Mouse (Mus musculus): Measurements from ENCODE around the gene Lmf1. TPM values are rescaled to one million over a fixed set of nuclear protein-coding genes. Genes with fewer than 3 reads are reported as not detected.

Lmf1 gene
- polyA plus RNA-seq, 1 experiment from 2014 or later = 28.8 TPM

- H3K9me3 ChIP-seq = no peaks in the 10 kb centered on the region
- no peak overlapping the region for H3K9ac ChIP-seq
- H3K4me3 ChIP-seq = no peak overlapping the region
- no peak for ATAC-seq (ENCODE audit: insufficient number of reproducible peaks, low FRiP score, low TSS enrichment, low read depth)
- H3K27me3 ChIP-seq = no peaks in the 10 kb centered on the region
- no peak overlapping the region for H3K4me2 ChIP-seq
- WGBS = 80% methylated on average over 5 of the region's 5 CpGs
- peaks cover 13% of the 10 kb centered on the region; the same call in 1 of the 2 replicates for H3K4me1 ChIP-seq
- no peak overlapping the region for H3K27ac ChIP-seq
- H3K36me3 ChIP-seq = peaks cover 24% of the 10 kb centered on the region
Observed at GRCm38 (mm10) chr17:25630313-25630712, 51.4 kb downstream of the Lmf1 start.

GRCm38 (mm10) chr17:25634070-25634469 lies 55.2 kb downstream of the Lmf1 start:
- 0 out of 2 replicates have a peak, but pooled peaks cover 9% of the 10 kb centered on the region for H3K4me1 ChIP-seq
- H3K36me3 ChIP-seq = peaks cover 36% of the 10 kb centered on the region
- H3K9ac ChIP-seq = no peak overlapping the region
- H3K9me3 ChIP-seq = no peaks in the 10 kb centered on the region
- no peak overlapping the region for H3K4me3 ChIP-seq
- H3K27me3 ChIP-seq = no peaks in the 10 kb centered on the region
- no peak overlapping the region for H3K4me2 ChIP-seq
- no peak for ATAC-seq (ENCODE audit: insufficient number of reproducible peaks, low FRiP score, low TSS enrichment, low read depth)
- no peak overlapping the region for H3K27ac ChIP-seq
- 70% methylated on average over 10 of the region's 10 CpGs for WGBS

GRCm38 (mm10) chr17:25635387-25635786 lies 56.5 kb downstream of the Lmf1 start:
- no peaks in the 10 kb centered on the region for H3K9me3 ChIP-seq
- H3K4me2 ChIP-seq = no peak overlapping the region
- no peak overlapping the region for H3K4me3 ChIP-seq
- peaks cover 36% of the 10 kb centered on the region for H3K36me3 ChIP-seq
- H3K9ac ChIP-seq = no peak overlapping the region
- WGBS = 43% methylated on average over 8 of the region's 8 CpGs
- no peak overlapping the region for H3K27ac ChIP-seq
- no peak for ATAC-seq (ENCODE audit: insufficient number of reproducible peaks, low FRiP score, low TSS enrichment, low read depth)
- H3K27me3 ChIP-seq = no peaks in the 10 kb centered on the region
- 0 out of 2 replicates have a peak, but pooled peaks cover 9% of the 10 kb centered on the region for H3K4me1 ChIP-seq

DNA sequence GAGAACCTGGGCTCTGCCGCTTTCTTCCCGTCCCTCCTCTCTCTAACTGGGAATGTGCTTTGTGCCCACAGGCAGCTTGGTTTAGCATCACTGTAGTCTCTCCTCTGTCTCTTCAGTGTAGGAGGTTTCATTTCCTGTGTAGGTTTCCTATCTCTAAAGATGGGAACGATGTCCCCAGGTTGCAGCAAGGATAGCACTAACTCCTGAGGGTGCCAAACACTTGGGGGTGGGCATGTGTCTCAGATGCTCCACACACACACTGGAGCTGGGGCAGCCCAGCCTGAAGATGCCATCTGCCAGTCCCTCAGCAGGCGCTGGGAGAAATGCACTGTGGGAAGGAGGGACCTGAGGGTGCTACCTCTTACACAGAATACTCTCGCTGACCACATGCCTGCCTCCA lies 56.9 kb downstream of the Lmf1 start:
- no peak overlapping the region for H3K27ac ChIP-seq
- no peak overlapping the region for H3K4me3 ChIP-seq
- peaks cover 36% of the 10 kb centered on the region for H3K36me3 ChIP-seq
- H3K4me1 ChIP-seq = 0 out of 2 replicates have a peak, but pooled peaks cover 9% of the 10 kb centered on the region
- H3K27me3 ChIP-seq = no peaks in the 10 kb centered on the region
- WGBS = 91% methylated on average over 5 of the region's 5 CpGs
- ATAC-seq (ENCODE audit: insufficient number of reproducible peaks, low FRiP score, low TSS enrichment, low read depth) = no peak
- H3K4me2 ChIP-seq = no peak overlapping the region
- H3K9me3 ChIP-seq = no peaks in the 10 kb centered on the region
- no peak overlapping the region for H3K9ac ChIP-seq

DNA sequence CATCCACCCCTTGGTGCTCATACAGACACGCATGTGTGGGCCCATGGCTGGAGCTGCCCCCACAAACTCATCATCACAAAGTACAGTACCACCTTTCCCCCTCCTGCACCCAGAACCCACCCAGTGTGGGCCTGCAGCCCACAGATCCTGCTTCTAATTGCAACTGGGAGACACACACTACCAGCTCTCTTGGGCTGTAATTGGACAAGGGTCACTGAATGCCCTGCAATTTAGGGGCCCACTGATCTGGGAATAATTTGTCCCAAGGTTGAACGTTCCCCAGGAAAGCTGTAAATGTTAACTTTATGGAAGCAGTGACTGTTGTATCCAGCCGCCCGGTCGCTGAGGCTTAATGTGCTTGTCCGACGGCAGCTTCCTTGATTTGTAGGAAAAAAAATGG lies 59.1 kb downstream of the Lmf1 start:
- no peak overlapping the region for H3K27ac ChIP-seq
- no peaks in the 10 kb centered on the region for H3K27me3 ChIP-seq
- H3K4me3 ChIP-seq = no peak overlapping the region
- no peaks in the 10 kb centered on the region for H3K9me3 ChIP-seq
- 40% methylated on average over 7 of the region's 7 CpGs for WGBS
- no peak overlapping the region for H3K9ac ChIP-seq
- H3K36me3 ChIP-seq = peaks cover 27% of the 10 kb centered on the region
- H3K4me2 ChIP-seq = no peak overlapping the region
- no peak for ATAC-seq (ENCODE audit: insufficient number of reproducible peaks, low FRiP score, low TSS enrichment, low read depth)
- peaks cover 12% of the 10 kb centered on the region; the same call in 1 of the 2 replicates for H3K4me1 ChIP-seq

DNA sequence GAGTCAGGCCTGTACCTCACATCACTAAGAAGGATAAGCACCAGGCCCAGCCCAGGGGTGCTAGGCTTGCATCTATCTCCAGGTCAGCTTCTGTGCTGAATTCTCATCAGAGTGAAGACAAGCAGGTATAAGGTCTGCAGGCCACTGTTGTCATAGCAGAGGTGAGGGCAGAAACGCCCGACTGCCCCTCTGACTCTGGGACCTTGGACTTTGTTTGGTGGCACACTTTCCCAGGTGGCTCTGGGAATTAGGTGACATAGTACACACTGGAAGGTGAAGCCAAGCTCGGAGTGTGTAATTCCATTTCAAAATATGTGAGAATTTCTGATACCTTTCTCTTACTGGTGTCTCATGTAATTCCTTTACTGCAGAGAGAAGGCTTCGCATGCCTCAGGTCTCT lies 59.6 kb downstream of the Lmf1 start:
- H3K9ac ChIP-seq = no peak overlapping the region
- no peaks in the 10 kb centered on the region for H3K27me3 ChIP-seq
- peaks cover 16% of the 10 kb centered on the region for H3K4me1 ChIP-seq
- H3K36me3 ChIP-seq = peaks cover 23% of the 10 kb centered on the region
- no peak overlapping the region for H3K4me3 ChIP-seq
- no peak overlapping the region for H3K27ac ChIP-seq
- 66% methylated on average over 4 of the region's 4 CpGs for WGBS
- H3K9me3 ChIP-seq = no peaks in the 10 kb centered on the region
- no peak overlapping the region for H3K4me2 ChIP-seq
- no peak for ATAC-seq (ENCODE audit: insufficient number of reproducible peaks, low FRiP score, low TSS enrichment, low read depth)

- 24% methylated on average over 4 of the region's 4 CpGs for WGBS
- Histone ChIP-seq H3K27ac (no peak overlapping the region), H3K4me2 (no peak overlapping the region), H3K4me3 (no peak overlapping the region), H3K4me1 (peaks cover 21% of the 10 kb centered on the region), H3K9ac (no peak overlapping the region), H3K36me3 (peaks cover 6% of the 10 kb centered on the region; the same call in 1 of the 2 replicates), H3K9me3 (no peaks in the 10 kb centered on the region), H3K27me3 (no peaks in the 10 kb centered on the region)
- ATAC-seq (ENCODE audit: insufficient number of reproducible peaks, low FRiP score, low TSS enrichment, low read depth) = no peak
Observed at GRCm38 (mm10) chr17:25640956-25641355, 62.1 kb downstream of the Lmf1 start.

GRCm38 (mm10) chr17:25642032-25642431 lies 63.1 kb downstream of the Lmf1 start:
- WGBS = 73% methylated on average over 8 of the region's 8 CpGs

GRCm38 (mm10) chr17:25643517-25644294 lies 64.8 kb downstream of the Lmf1 start:
- Histone ChIP-seq H3K4me3 (no peak overlapping the region), H3K9me3 (no peaks in the 10 kb centered on the region), H3K4me1 (peaks cover 16% of the 10 kb centered on the region), H3K27ac (no peak overlapping the region), H3K4me2 (no peak overlapping the region), H3K36me3 (peaks cover 19% of the 10 kb centered on the region; the same call in 1 of the 2 replicates), H3K27me3 (no peaks in the 10 kb centered on the region), H3K9ac (no peak overlapping the region)
- WGBS = 63% methylated on average over 13 of the region's 13 CpGs
- no peak for ATAC-seq (ENCODE audit: insufficient number of reproducible peaks, low FRiP score, low TSS enrichment, low read depth)

More at GRCm38 (mm10) chr17:25642032-25642431, 63.1 kb downstream of the Lmf1 start:
- Histone ChIP-seq H3K4me2 (no peak overlapping the region), H3K4me1 (peaks cover 21% of the 10 kb centered on the region), H3K4me3 (no peak overlapping the region), H3K27ac (no peak overlapping the region), H3K9me3 (no peaks in the 10 kb centered on the region), H3K9ac (no peak overlapping the region), H3K27me3 (no peaks in the 10 kb centered on the region), H3K36me3 (peaks cover 11% of the 10 kb centered on the region)
- ATAC-seq (ENCODE audit: insufficient number of reproducible peaks, low FRiP score, low TSS enrichment, low read depth) = no peak

GRCm38 (mm10) chr17:25644761-25645160 lies 65.9 kb downstream of the Lmf1 start:
- ATAC-seq (ENCODE audit: insufficient number of reproducible peaks, low FRiP score, low TSS enrichment, low read depth) = no peak

DNA sequence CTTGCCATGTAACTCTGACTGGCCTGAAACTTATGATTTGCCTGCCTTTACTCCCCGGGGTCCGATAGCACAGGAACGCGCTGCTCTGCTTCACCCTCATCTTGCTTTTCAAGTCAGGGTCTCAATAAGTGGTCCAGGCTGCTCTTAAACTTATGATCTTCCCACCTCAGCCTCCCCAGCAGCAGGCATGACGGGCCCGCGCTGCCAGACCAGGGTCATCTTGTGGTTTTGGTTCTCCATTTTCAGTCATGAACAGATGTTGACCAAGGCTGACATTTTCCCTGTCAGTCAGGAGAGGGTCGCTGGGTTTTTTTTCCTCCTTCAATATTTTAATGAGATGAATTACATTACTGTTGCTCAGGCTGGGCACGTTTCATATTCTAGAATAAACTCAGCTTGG lies 66.8 kb downstream of the Lmf1 start:
- Histone ChIP-seq H3K36me3 (peaks cover 37% of the 10 kb centered on the region), H3K27ac (no peak overlapping the region), H3K9ac (no peak overlapping the region), H3K4me2 (no peak overlapping the region), H3K9me3 (no peaks in the 10 kb centered on the region), H3K27me3 (no peaks in the 10 kb centered on the region), H3K4me3 (no peak overlapping the region), H3K4me1 (peaks cover 16% of the 10 kb centered on the region)
- no peak for ATAC-seq (ENCODE audit: insufficient number of reproducible peaks, low FRiP score, low TSS enrichment, low read depth)
- WGBS = 80% methylated on average over 9 of the region's 9 CpGs

More at GRCm38 (mm10) chr17:25644761-25645160, 65.9 kb downstream of the Lmf1 start:
- 90% methylated on average over 3 of the region's 3 CpGs for WGBS
- no peak overlapping the region for H3K27ac ChIP-seq
- H3K4me1 ChIP-seq = peaks cover 16% of the 10 kb centered on the region
- no peak overlapping the region for H3K4me2 ChIP-seq
- no peaks in the 10 kb centered on the region for H3K9me3 ChIP-seq
- H3K27me3 ChIP-seq = no peaks in the 10 kb centered on the region
- H3K36me3 ChIP-seq = peaks cover 29% of the 10 kb centered on the region; the same call in 1 of the 2 replicates
- no peak overlapping the region for H3K9ac ChIP-seq
- H3K4me3 ChIP-seq = no peak overlapping the region

- Histone ChIP-seq H3K27ac (no peak overlapping the region), H3K9me3 (no peaks in the 10 kb centered on the region), H3K36me3 (peaks cover 37% of the 10 kb centered on the region), H3K27me3 (no peaks in the 10 kb centered on the region), H3K4me3 (no peak overlapping the region), H3K9ac (no peak overlapping the region), H3K4me1 (peaks cover 13% of the 10 kb centered on the region), H3K4me2 (no peak overlapping the region)
- 86% methylated on average over 10 of the region's 10 CpGs for WGBS
- no peak for ATAC-seq (ENCODE audit: insufficient number of reproducible peaks, low FRiP score, low TSS enrichment, low read depth)
Observed at GRCm38 (mm10) chr17:25647901-25648300, 69.0 kb downstream of the Lmf1 start.
